Mouse (Mus musculus) gastrocnemius, postnatal 36 days (tissue): ENCODE results near the gene Ergic2. TPM values are rescaled to one million over a fixed set of nuclear protein-coding genes. Genes with fewer than 3 reads are reported as not detected.

Experiments
- DNase-seq, 2 experiments: peaks; one replicate each; pipeline ENCODE4 v3.0.0; 2022
- intact Hi-C: fragments of 180-260 bp; cut with DNase I; formaldehyde crosslinking; loops from one replicate; pipeline ENCODE4 v1.15.1; 2025
- long read RNA-seq, 2 experiments: library from polyadenylated mRNA; stranded (forward); transcript quantifications; one replicate each; pipeline ENCODE4 v2.0.0; 2021
- total RNA-seq, 2 experiments: library from RNA; stranded (reverse); gene quantifications; 2 replicates each; pipeline ENCODE4 v1.2.3; 2021

Ergic2 gene
- 10 to 100 TPM; 60.7 to 68.4 TPM for total RNA-seq
- long read RNA-seq, experiment 1, full-length matches to known transcripts: 77 of 96 reads
- long read RNA-seq, experiment 1, partial matches to known transcripts: 1 of 96 reads
- long read RNA-seq, experiment 1, other reads (novel, unspliced or antisense): 18 of 96 reads
- long read RNA-seq, experiment 2, full-length matches to known transcripts: 88 of 103 reads
- long read RNA-seq, experiment 2, partial matches to known transcripts: 1 of 103 reads
- long read RNA-seq, experiment 2, other reads (novel, unspliced or antisense): 14 of 103 reads

- intact Hi-C loops: loop anchor here (10.0 kb wide), 1 partner anchor 613 kb away; no protein-coding TSS in a partner anchor
- peak; percentile 92 to 96 for DNase-seq
These were observed at the start of gene Ergic2 for GRCm38 (mm10) chr6:148211897-148212680. Gene Ergic2, minus strand, starts transcription at chr6:148212374.

GRCm38 (mm10) chr6:148260729-148261101, 48.5 kb upstream of the Ergic2 start:
- no peak for DNase-seq
- intact Hi-C loops: no loop called here

GRCm38 (mm10) chr6:148259979-148260728, 48.0 kb upstream of the Ergic2 start:
- intact Hi-C loops: no loop called here
- peak in 1 of 2 experiments; percentile 22 for DNase-seq

GRCm38 (mm10) chr6:148259074-148259473, 46.9 kb upstream of the Ergic2 start:
- no peak for DNase-seq
- intact Hi-C loops: no loop called here

- intact Hi-C loops: no loop called here
- no peak for DNase-seq
These were observed 45.6 kb upstream of the Ergic2 start for GRCm38 (mm10) chr6:148257805-148258204.

GRCm38 (mm10) chr6:148256109-148256508, 43.9 kb upstream of the Ergic2 start:
- no peak for DNase-seq

GRCm38 (mm10) chr6:148255395-148256053, 43.4 kb upstream of the Ergic2 start:
- no peak for DNase-seq
- intact Hi-C loops: no loop called here

More at GRCm38 (mm10) chr6:148256109-148256508, 43.9 kb upstream of the Ergic2 start:
- intact Hi-C loops: no loop called here

- intact Hi-C loops: loop anchor here (10.0 kb wide), 2 partner anchors 436 to 666 kb away; no protein-coding TSS in a partner anchor
- no peak for DNase-seq
These were observed 37.0 kb upstream of the Ergic2 start for GRCm38 (mm10) chr6:148249221-148249620.

GRCm38 (mm10) chr6:148248625-148249024, 36.5 kb upstream of the Ergic2 start:
- DNase-seq: no peak
- intact Hi-C loops: loop anchor here (10.0 kb wide), 2 partner anchors 436 to 666 kb away; no protein-coding TSS in a partner anchor

GRCm38 (mm10) chr6:148246544-148246943, 34.4 kb upstream of the Ergic2 start:
- no peak for DNase-seq
- intact Hi-C loops: loop anchor here (10.0 kb wide), 2 partner anchors 438 to 668 kb away; no protein-coding TSS in a partner anchor

- no peak for DNase-seq
- intact Hi-C loops: loop anchor here (10.0 kb wide), 2 partner anchors 440 to 670 kb away; no protein-coding TSS in a partner anchor
These were observed 32.7 kb upstream of the Ergic2 start for GRCm38 (mm10) chr6:148244836-148245235.

GRCm38 (mm10) chr6:148242304-148242703, 30.1 kb upstream of the Ergic2 start:
- no peak for DNase-seq
- intact Hi-C loops: loop anchor here (10.0 kb wide), 2 partner anchors 442 to 672 kb away; no protein-coding TSS in a partner anchor

- no peak for DNase-seq
- intact Hi-C loops: loop anchor here (10.0 kb wide), 2 partner anchors 443 to 673 kb away; no protein-coding TSS in a partner anchor
These were observed 29.5 kb upstream of the Ergic2 start for GRCm38 (mm10) chr6:148241685-148242084.

- intact Hi-C loops: no loop called here
These were observed 27.1 kb upstream of the Ergic2 start for GRCm38 (mm10) chr6:148239311-148239710.

GRCm38 (mm10) chr6:148237453-148237852, 25.3 kb upstream of the Ergic2 start:
- no peak for DNase-seq
- intact Hi-C loops: no loop called here

More at GRCm38 (mm10) chr6:148239311-148239710, 27.1 kb upstream of the Ergic2 start:
- no peak for DNase-seq

- intact Hi-C loops: no loop called here
- no peak for DNase-seq
These were observed 22.1 kb upstream of the Ergic2 start for GRCm38 (mm10) chr6:148234105-148234828.

GRCm38 (mm10) chr6:148227542-148227941, 15.4 kb upstream of the Ergic2 start:
- no peak for DNase-seq
- intact Hi-C loops: no loop called here

GRCm38 (mm10) chr6:148222686-148223085, 10.5 kb upstream of the Ergic2 start:
- intact Hi-C loops: no loop called here
- DNase-seq: no peak
